Mouse (Mus musculus): ENCODE data around the gene Abhd6. TPM values are rescaled to one million over a fixed set of nuclear protein-coding genes. Genes with fewer than 3 reads are reported as not detected.
A peak's percentile ranks its signal among the peaks of the same experiment; 100 is the strongest.

Abhd6 gene
- total RNA-seq, 2 experiments from 2014 or later, result 2.9 to 3.1 TPM

- intact Hi-C loops (cut with DNase I; ENCODE audit: low total_unique reads), result no loop called here
- no peak for DNase-seq
Measured at GRCm38 (mm10) chr14:8095562-8095950, 92.9 kb downstream of the Abhd6 start.

- peak; percentile 94 for DNase-seq
- intact Hi-C loops (cut with DNase I; ENCODE audit: low total_unique reads), result no loop called here
Measured at GRCm38 (mm10) chr14:8097978-8098686, 95.4 kb downstream of the Abhd6 start, which contains the start of gene Pxk. Gene Pxk (plus strand): TSS chr14:8098211.

GRCm38 (mm10) chr14:8098687-8098995 is 95.9 kb downstream of the Abhd6 start:
- intact Hi-C loops (cut with DNase I; ENCODE audit: low total_unique reads), result no loop called here
- DNase-seq, result no peak

GRCm38 (mm10) chr14:8099561-8100021 is 96.9 kb downstream of the Abhd6 start:
- intact Hi-C loops (cut with DNase I; ENCODE audit: low total_unique reads), result no loop called here
- no peak for DNase-seq

DNA sequence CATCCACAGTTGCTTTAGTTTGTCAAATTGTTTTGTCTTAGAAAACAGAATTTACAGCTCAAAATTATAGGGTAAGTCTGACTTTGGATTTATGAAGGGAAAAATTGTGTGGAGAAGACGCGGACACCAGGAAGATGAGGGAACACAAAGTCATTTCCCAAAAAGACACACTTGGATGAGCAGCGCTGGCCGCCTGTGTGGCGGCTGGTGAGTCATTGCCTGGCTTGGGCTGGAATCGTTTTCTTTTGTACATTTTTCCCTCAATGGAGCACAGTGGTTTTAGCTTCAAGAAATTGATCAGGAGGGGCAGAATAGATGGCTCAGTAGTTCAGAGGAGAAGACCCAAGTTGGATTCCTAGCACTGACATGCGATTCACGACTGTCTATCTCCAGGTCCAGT is 99.2 kb downstream of the Abhd6 start:
- intact Hi-C loops (cut with DNase I; ENCODE audit: low total_unique reads), result no loop called here
- DNase-seq, result no peak

GRCm38 (mm10) chr14:8102676-8103075 is 100.0 kb downstream of the Abhd6 start:
- no peak for DNase-seq
- intact Hi-C loops (cut with DNase I; ENCODE audit: low total_unique reads), result no loop called here

Other genes starting within 250 kb of the Abhd6 start
- not detected for gene Gm26661, start 211.3 kb upstream of the Abhd6 start, total RNA-seq (2021)
- gene Flnb, start 184.9 kb upstream of the Abhd6 start, total RNA-seq (2021), result 10 to 100 TPM; 19.9 to 20.8 TPM
- not detected for gene Gm45521, start 45.6 kb upstream of the Abhd6 start, total RNA-seq (2021)
- gene Dnase1l3, start 8.3 kb upstream of the Abhd6 start, total RNA-seq (2021), result under 1 TPM in 1 of 2 experiments, not detected in 1; 0.10 TPM
- gene Rpp14, start 77.5 kb downstream of the Abhd6 start, total RNA-seq (2021), result 10 to 100 TPM; 18.7 to 21.1 TPM
- gene Pxk, start 95.3 kb downstream of the Abhd6 start, total RNA-seq (2021), result 10 to 100 TPM; 11.4 to 11.6 TPM
- 100 to 1,000 TPM; 335 to 409 TPM for gene Pdhb, start 170.1 kb downstream of the Abhd6 start, total RNA-seq (2021)
- gene Kctd6, start 211.2 kb downstream of the Abhd6 start, total RNA-seq (2021), result 1 to 10 TPM; 6.6 to 7.4 TPM

Data from gastrocnemius, postnatal 14 days (tissue).